Mouse (Mus musculus) regulatory T cell (primary cell): Measurements from ENCODE around the gene Thoc7.
"Not testable (repeated sequence)": the region's sequence is repeated elsewhere in the genome, so short reads cannot be mapped to it uniquely, and the experiment has no call there.

Experiments
- in situ Hi-C: fragments of 300-600 bp; cut with MboI, MseI; formaldehyde crosslinking; loops from one replicate; pipeline ENCODE4 v1.15.1; 2025; ENCODE audit warnings: high pct_unique_total_duplicates

The Thoc7 gene

GRCm38 (mm10) chr14:13961401-13962112, at the start of gene Thoc7, which contains the start of gene Atxn7:
Gene Thoc7, minus strand, starts transcription at chr14:13961852.
Gene Atxn7, plus strand, starts transcription at chr14:13961440.
- in situ Hi-C loops: no loop called here

GRCm38 (mm10) chr14:14009712-14010111, 48.1 kb upstream of the Thoc7 start:
- in situ Hi-C loops: no loop called here

- in situ Hi-C loops: no loop called here
Measured at GRCm38 (mm10) chr14:14002771-14003170, 41.1 kb upstream of the Thoc7 start.

GRCm38 (mm10) chr14:13995206-13996097, 33.8 kb upstream of the Thoc7 start:
- in situ Hi-C loops: no loop called here

- in situ Hi-C loops: no loop called here
Measured at GRCm38 (mm10) chr14:13990741-13991140, 29.1 kb upstream of the Thoc7 start.

- in situ Hi-C loops: loop anchor here (10.0 kb wide), 1 partner anchor 1684 kb away; no protein-coding TSS in a partner anchor
Measured at GRCm38 (mm10) chr14:13988397-13988796, 26.7 kb upstream of the Thoc7 start.

- in situ Hi-C loops: loop anchor here (10.0 kb wide), 1 partner anchor 1677 kb away; no protein-coding TSS in a partner anchor
Measured at GRCm38 (mm10) chr14:13982174-13982573, 20.5 kb upstream of the Thoc7 start.

- in situ Hi-C loops: loop anchor here (10.0 kb wide), 1 partner anchor 1676 kb away; no protein-coding TSS in a partner anchor
Measured at GRCm38 (mm10) chr14:13981286-13981685, 19.6 kb upstream of the Thoc7 start.

GRCm38 (mm10) chr14:13977498-13977897, 15.8 kb upstream of the Thoc7 start:
- in situ Hi-C loops: no loop called here

- in situ Hi-C loops: no loop called here
Measured at GRCm38 (mm10) chr14:13971644-13972234, 10.1 kb upstream of the Thoc7 start.

GRCm38 (mm10) chr14:13970513-13970912, 8.9 kb upstream of the Thoc7 start:
- in situ Hi-C loops: no loop called here

- in situ Hi-C loops: no loop called here
Measured at GRCm38 (mm10) chr14:13968476-13968875, 6.8 kb upstream of the Thoc7 start.

GRCm38 (mm10) chr14:13967607-13968006, 6.0 kb upstream of the Thoc7 start:
- in situ Hi-C loops: no loop called here

GRCm38 (mm10) chr14:13963527-13963926, 1.9 kb upstream of the Thoc7 start:
- in situ Hi-C loops: no loop called here

GRCm38 (mm10) chr14:13962476-13962875, 824 bp upstream of the Thoc7 start:
- in situ Hi-C loops: no loop called here

GRCm38 (mm10) chr14:13960482-13961325, 948 bp downstream of the Thoc7 start:
- in situ Hi-C loops: no loop called here

GRCm38 (mm10) chr14:13960079-13960478, 1.6 kb downstream of the Thoc7 start:
- in situ Hi-C loops: no loop called here

- in situ Hi-C loops: not testable (repeated sequence)
Measured at GRCm38 (mm10) chr14:13952151-13952550, 9.5 kb downstream of the Thoc7 start.

GRCm38 (mm10) chr14:13950401-13950800, 11.3 kb downstream of the Thoc7 start:
- in situ Hi-C loops: no loop called here

GRCm38 (mm10) chr14:13948345-13948744, 13.3 kb downstream of the Thoc7 start:
- in situ Hi-C loops: no loop called here

- in situ Hi-C loops: no loop called here
Measured at GRCm38 (mm10) chr14:13944686-13945085, 17.0 kb downstream of the Thoc7 start.
